Mouse (Mus musculus) gastrocnemius, postnatal 4 days (tissue): ENCODE measurements around the gene AL731706.2. TPM values are rescaled to one million over a fixed set of nuclear protein-coding genes. Genes with fewer than 3 reads are reported as not detected.
"Not testable (repeated sequence)": the region's sequence is repeated elsewhere in the genome, so short reads cannot be mapped to it uniquely, and the experiment has no call there.

Source experiments
- DNase-seq, 2 experiments: peaks; one replicate each; pipeline ENCODE4 v3.0.0; 2021 to 2022; ENCODE audit warnings: low spot score in 2 of 2, mixed read lengths in 2 of 2
- long read RNA-seq, 2 experiments: library from polyadenylated mRNA; stranded (forward); transcript quantifications; one replicate each; pipeline ENCODE4 v2.0.0; 2021
- total RNA-seq, 2 experiments: library from RNA; stranded (reverse); gene quantifications; 2 replicates each; pipeline ENCODE4 v1.2.3; 2021

AL731706.2 gene
- total RNA-seq: 10 to 100 TPM; 10.5 to 24.1 TPM
- long read RNA-seq, experiment 1: 0 reads
- long read RNA-seq, experiment 2: 0 reads

GRCm38 (mm10) chr2:136885579-136885978 is at the start of gene AL731706.2:
TSS of gene AL731706.2 (minus strand) at chr2:136885679.
- DNase-seq: no peak

GRCm38 (mm10) chr2:136921003-136921408 is 35.5 kb upstream of the AL731706.2 start:
- no peak for DNase-seq

GRCm38 (mm10) chr2:136920257-136920993 is 34.9 kb upstream of the AL731706.2 start:
- DNase-seq: no peak

- DNase-seq: no peak
Measured at GRCm38 (mm10) chr2:136919433-136919832, 34.0 kb upstream of the AL731706.2 start.

- no peak for DNase-seq
Measured at GRCm38 (mm10) chr2:136914334-136914902, 28.9 kb upstream of the AL731706.2 start.

- no peak for DNase-seq
Measured at GRCm38 (mm10) chr2:136913021-136913420, 27.5 kb upstream of the AL731706.2 start.

GRCm38 (mm10) chr2:136911958-136912411 is 26.5 kb upstream of the AL731706.2 start:
- no peak for DNase-seq

GRCm38 (mm10) chr2:136909298-136909697 is 23.8 kb upstream of the AL731706.2 start:
- no peak for DNase-seq

GRCm38 (mm10) chr2:136908596-136908995 is 23.1 kb upstream of the AL731706.2 start:
- no peak for DNase-seq

- DNase-seq: no peak
Measured at GRCm38 (mm10) chr2:136896131-136896530, 10.7 kb upstream of the AL731706.2 start.

- no peak for DNase-seq
Measured at GRCm38 (mm10) chr2:136894494-136894893, 9.0 kb upstream of the AL731706.2 start.

GRCm38 (mm10) chr2:136891951-136892371 is 6.5 kb upstream of the AL731706.2 start:
- peak; percentile 77 to 92 for DNase-seq

- DNase-seq: peak; percentile 96 to 98
Measured at GRCm38 (mm10) chr2:136891068-136891950, 5.8 kb upstream of the AL731706.2 start, which contains the start of the genes Slx4ip, AL731706.1 and Mkks. TSS of gene Slx4ip (plus strand) at chr2:136891218. TSS of gene AL731706.1 (minus strand) at chr2:136891389. TSS of gene Mkks (minus strand) at chr2:136891389.

- DNase-seq: not testable (repeated sequence)
Measured at GRCm38 (mm10) chr2:136890716-136891067, 5.2 kb upstream of the AL731706.2 start.

GRCm38 (mm10) chr2:136886846-136887245 is 1.4 kb upstream of the AL731706.2 start:
- DNase-seq: peak in 1 of 2 experiments; percentile 18

- no peak for DNase-seq
Measured at GRCm38 (mm10) chr2:136854543-136855388, 30.7 kb downstream of the AL731706.2 start.

GRCm38 (mm10) chr2:136850366-136850765 is 35.1 kb downstream of the AL731706.2 start:
- no peak for DNase-seq

GRCm38 (mm10) chr2:136837994-136838393 is 47.5 kb downstream of the AL731706.2 start:
- DNase-seq: no peak

GRCm38 (mm10) chr2:136835882-136836281 is 49.6 kb downstream of the AL731706.2 start:
- DNase-seq: no peak
